Mouse (Mus musculus) urinary bladder, postnatal 14 days (tissue): ENCODE measurements around the gene Gm17571.

Experiments
- DNase-seq: peaks from one replicate; pipeline ENCODE4 v3.0.0; 2021; ENCODE audit warnings: low spot score

The Gm17571 gene

DNA sequence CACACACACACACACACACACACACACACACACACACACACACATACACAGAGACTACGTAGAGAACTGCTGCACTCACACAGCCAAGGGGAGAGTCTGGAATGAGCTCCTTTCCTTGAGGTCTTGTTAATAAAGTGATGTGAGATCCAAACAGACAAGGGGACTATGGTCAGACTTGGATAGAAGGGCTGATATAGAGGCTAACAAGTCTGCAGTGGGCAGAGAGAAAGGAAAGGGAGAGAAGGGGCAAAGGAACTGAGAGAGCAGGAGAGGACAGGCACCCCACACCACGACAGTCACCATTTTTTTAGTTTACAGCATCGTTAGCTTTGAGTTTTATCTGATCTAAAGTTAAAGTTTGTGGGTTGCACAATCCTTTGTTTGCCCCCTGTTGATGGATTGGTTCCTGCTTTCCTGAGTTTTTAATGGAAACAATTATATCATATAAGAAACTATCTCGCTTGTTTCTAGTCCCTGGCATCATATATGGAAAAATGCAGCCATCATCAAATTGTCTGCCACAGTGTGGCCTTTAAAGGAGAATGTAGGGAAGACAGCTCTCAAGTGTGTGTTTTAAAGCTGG lies at the start of gene Gm17571:
Gene Gm17571 (minus strand): TSS at position 51 of the 583 bp plus-strand sequence.
- DNase-seq, result no peak

DNA sequence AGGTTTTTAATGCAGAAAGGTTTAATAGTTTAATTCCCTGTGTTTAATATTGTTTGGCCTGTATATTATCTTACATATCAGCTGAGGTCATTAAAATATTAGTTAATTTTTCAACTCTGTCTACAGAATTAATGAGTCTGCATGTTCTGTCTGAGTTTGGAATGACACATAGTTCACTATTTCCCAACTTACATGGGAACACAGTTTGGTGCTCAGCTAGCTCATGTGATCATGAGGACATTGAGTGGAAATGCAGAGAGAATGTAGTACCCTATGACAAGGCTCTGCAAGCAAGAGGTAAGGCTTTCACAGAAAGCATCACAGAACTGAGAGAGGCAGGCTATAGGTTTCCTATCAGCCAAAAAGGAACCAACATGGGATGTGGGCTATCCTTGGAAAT lies 49.0 kb upstream of the Gm17571 start:
- no peak for DNase-seq

DNA sequence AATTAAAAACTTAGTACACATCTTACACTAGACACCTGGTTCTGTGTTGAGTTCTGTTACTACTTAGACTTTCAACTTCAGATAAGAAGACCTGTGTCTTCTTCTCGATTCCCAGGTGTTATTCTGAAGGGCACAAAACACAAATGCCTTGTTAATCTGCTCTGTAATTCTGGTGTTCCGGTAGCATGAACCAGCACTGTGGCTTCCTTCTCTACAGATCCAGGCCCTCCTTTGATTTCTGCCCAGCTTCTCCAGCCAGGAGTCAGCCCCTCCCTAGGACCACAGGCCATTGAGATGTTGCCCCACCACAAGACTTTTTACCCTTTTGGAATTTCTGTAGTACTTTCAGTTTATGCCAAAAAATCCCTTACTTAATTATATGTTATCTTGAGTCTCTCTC lies 47.2 kb upstream of the Gm17571 start:
- DNase-seq, result no peak

DNA sequence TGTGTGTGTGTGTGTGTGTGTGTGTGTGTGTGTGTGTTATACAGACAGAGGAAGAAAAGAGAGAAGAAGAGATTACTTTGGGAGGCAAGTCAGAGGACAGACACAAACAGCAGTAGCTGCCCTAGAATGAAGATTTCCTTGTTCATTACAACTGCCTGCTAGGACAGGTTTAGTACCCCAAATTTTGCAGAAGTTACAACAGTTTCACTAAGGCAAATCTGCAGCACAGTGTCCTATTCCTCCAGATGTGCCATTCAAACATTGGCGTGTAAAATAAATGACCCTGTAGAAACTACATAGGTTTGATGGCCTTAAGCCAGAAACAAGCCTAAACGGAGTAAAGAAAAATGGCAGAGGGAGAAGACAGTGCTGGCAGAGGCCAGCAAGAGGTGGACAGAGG lies 46.3 kb upstream of the Gm17571 start:
- DNase-seq, result no peak

DNA sequence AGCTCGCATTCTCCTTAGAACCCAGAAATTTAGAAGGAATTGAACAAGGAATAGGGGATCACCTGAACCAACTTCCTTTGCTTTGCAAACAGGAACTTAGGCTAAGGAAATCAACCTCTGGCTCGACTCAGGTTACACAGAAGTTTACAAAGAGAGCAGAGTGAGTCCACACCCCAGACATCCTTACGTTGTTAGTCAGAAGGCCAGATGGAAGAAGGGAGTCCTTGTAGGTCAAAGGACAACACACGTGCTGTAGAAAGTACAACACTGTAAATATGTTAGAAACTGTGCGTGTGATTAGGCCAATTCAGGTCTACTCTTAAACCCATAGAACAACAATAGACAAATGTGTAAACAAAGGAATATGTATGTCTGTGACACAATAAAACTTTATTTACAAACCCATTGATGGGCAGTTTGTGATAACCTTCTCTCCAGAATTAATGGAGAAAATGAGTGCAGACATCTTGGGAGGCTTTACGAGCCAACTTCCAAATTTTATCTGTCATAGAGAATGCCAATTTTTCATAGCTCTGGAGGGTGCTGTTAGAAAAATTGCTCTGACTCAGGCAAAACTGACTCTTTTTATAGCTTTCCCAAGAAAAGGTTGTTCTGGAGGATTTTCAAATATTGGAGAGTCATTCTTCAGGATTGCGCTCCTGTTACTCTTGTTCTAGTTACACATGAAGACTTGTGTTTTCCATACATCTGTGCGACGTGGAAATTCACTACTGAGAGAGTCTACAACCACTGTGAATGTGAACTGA lies 45.5 kb upstream of the Gm17571 start:
- DNase-seq, result peak; percentile 21

DNA sequence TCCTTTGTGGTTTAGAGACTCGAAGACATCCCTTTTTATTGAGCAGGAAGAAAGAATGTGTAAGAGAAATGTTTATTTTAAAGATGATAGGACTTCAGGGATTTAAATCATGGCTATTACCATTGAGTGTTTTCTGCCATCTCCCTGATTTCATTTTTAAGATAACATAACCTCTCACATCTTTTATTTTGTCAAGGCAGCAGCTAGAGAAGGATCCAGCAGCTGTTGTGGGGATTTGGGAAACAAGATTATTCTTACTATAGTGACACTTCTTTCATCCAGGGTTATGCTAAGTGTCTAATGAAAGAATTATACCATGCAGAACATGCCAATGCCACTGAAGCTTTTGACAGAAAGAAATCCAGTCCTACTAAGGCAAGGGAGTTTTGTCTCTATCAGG lies 44.6 kb upstream of the Gm17571 start:
- no peak for DNase-seq

DNA sequence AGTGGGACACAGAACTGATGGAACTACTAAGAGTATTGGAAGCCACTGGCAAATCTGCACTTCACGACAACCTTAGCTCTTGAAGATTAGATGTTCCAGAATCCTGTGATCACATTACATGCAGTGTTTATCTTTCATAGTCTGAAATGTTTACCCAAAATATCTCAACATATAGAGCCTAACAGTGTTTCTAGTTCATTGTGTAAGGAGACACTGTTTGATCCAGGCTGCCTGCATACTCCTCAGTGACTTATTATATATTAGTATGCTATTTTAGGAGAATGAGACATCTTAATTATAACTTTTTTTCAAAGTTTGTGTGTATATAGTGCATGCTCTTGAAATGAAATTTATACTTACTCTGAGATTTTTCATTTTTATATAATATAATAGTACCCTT lies 39.4 kb upstream of the Gm17571 start:
- no peak for DNase-seq

DNA sequence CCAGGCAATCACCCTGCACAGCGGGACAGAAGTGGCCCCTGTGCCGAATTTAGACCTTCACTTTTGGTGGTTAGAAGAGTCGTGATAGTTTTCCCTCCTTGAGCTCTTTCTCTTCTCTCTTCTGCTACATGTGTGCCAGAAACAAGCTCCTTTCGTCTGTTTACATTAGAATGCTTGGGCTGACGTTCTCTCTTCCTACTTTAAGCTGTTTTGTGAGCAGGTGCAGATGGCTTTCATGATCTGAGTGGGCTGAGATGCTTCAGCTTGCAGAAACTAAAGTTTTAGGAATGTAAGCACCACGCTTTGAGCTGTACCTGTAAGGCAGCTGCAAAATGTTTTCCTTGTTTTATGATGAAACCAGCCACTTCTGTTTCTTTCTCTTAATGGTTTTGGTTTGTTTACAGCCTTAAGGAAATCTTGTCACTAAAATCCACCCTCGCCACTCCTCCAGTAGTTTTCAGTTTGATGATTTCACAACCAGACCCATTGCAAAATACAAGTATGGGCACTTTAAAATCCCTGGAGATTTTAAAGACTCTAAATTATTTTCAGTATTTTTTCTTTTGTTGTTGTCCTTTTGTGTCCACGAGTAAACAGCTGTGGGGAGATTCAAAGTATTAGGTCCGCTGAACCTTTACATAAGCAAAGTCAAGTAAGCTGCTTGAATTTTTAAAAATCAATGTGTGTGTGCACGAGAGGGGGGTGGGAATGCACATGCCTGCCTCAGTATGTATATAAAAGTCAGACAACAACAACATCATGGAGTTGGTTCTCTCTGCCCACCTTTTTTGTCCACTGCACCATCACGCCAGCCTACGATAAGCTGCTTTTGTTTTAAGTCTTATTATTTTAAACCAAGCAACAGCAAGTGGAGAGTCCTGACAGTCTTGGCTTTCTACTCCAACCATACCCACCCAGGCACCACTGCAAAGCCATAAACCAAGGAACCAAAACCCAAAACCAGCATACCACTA lies 38.0 kb upstream of the Gm17571 start:
- DNase-seq, result no peak

DNA sequence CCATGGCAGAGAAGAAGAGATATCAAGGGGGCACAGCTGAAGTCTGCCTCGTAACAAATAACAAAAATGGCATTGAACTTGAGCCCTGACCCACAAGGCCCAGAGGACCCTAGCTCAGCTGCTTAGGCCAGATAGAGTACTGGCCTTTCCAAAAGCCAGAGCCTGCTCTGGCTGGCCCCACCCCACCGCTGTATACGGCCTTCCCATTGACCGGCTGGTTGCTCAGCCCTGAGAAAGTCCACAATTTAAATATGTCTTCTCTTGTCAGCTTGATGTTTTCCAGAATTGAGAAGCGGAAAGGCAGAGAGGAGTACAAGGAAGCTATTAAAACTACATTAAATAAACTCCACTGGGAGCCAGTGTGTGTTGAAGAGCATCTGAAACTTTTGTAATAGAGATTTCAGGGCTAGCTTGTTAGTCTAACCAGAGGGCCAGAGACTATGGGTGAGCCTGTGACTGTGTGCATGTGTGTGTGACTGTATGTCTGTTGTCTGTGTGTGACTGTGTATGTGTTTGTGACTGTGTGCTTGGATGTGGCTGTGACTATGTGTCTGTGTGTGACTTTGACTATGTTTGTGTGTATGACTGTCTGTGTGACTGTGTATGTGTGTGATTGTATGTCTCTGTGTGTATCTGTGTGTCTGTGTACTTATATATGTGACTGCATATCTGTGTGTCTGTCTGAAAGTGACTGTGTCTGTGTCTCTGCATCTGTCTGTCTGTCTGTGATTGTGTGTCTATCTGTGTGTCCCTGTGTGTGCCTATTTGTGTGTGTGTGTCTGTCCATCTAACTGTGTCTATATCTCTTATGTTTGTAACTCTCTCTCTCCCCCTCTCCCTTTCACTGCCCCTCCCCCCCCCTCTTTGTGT lies 36.9 kb upstream of the Gm17571 start:
- DNase-seq, result no peak

DNA sequence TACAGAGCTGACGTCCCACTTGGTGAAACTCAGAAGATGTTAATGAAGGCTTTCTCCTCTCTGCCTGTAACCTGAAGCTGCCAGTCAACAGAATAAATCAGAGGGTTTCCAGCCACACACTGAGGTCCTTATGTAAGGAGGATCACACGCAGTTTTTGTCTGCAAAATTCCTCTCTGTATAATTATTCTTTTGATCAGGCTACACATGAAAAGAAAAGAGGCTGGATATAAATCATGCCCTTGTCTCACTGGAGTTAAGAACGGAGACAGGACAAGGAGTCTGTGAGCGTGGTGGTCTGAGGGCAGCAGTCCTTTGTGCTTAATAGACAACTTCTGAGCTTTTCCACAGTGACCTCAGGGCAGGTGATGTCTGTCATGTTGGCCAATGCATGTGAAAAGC lies 32.7 kb upstream of the Gm17571 start:
- no peak for DNase-seq

DNA sequence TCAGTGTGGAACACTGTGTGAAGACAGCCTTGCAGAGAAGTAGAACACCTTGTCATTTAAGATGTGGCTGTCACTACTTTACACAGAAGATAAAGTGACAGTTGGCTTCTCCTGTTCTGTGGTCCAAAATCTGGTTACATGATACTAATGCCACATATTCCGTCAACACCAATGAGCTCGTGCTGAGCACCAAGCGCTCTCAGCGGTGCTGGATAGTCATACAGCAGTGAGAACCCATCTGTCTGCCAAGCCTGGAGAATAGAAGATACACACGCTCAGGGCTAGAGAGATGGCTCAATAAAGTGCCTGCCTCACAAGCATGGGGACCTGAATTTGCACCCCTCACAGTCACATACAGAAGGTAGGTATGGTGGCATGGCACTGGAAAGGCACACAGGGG lies 28.4 kb upstream of the Gm17571 start:
- no peak for DNase-seq

DNA sequence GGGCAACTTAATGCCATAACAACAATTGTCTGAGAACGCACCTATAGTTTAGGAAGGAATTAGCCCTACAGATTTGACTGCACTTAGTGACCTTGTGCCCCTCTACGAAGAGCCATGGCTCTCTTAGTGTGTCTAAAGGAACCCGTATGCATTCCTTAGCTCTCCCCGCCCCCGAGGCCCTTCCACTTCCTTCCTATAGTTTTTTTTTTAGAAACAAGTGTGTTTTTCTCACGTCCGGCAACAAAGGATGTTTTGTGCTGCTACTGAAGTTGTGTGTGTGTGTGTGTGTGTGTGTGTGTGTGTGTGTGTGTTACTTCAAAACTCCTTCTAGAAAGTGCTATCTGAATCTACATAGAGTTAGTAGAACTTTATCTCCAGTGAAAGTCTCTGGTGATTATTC lies 23.5 kb upstream of the Gm17571 start:
- no peak for DNase-seq

DNA sequence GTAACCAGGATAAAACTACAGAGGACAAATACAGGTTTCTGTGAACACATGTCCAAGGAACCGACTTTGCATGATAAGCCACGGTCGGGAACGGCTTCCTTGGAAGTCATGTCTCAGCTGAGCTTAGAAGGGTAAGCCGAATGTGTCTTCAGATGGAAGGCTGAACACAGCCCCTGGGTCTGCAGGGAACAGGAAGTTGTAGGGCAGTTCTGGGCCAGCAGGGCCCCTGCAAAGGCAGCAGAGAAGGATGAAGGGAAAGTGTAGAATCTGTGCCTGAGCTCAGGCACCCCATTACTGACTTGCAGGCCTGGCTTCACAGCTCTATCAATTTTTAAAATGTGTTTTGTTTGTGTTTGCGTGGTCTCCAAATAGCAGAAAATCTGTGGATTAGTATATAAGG lies 22.2 kb upstream of the Gm17571 start:
- DNase-seq, result no peak

DNA sequence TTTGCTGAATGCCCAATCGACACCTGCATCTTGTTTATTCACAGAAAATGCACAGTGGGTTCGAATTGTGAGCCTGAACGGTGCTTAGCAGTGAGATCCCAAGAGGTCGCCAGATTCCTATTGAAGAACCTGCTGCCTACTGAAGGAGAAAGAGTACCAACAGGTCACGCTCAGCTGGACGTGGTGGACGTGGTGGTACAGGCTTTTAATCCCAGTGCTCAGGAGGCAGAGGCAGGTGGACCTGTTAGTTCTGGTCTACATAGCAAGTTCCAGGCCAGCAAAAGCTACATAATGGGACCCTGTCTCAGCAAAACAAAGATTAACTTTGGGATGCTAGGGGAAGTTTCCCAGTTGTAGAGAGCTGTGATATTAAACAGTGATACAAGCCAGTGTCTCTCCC lies 21.2 kb upstream of the Gm17571 start:
- no peak for DNase-seq

DNA sequence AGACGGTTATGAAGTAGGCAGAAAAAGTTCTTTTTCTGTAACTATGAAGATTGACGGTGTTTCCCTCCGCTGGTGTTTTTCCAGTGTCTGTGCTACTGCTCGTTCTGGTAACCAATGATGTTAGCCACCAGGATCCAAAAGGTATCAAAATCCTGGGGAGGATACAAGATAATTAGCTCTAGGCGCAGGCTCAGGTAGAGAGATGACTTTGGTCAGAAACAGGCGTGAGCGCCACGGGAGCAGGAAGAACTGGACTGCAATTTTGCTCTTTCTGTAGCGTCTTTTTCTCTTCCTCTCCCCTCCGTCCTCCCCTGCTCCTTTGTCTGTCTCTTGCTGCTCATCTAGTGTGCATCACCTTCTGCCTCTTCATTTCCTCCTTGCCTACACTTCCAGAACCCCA lies 20.3 kb upstream of the Gm17571 start:
- DNase-seq, result no peak

DNA sequence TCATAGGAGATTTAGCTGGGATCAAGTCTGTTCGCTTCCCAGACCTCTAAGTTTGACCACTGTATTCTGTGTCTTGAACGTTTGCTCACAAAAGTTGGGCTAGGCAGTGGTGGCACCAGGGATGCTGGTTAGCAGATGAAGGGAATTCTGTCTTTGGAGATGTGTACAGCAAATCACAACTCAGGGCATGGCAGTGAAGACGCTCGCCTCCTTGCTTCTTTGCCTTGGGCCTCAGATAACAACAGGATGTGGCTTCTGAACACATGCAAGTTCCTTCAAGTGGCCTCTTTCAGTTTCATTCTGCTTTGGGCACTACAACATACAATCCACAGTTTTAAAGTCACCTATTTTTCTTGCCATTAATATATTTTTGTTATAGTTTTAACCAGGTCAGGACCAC lies 19.8 kb upstream of the Gm17571 start:
- DNase-seq, result no peak

DNA sequence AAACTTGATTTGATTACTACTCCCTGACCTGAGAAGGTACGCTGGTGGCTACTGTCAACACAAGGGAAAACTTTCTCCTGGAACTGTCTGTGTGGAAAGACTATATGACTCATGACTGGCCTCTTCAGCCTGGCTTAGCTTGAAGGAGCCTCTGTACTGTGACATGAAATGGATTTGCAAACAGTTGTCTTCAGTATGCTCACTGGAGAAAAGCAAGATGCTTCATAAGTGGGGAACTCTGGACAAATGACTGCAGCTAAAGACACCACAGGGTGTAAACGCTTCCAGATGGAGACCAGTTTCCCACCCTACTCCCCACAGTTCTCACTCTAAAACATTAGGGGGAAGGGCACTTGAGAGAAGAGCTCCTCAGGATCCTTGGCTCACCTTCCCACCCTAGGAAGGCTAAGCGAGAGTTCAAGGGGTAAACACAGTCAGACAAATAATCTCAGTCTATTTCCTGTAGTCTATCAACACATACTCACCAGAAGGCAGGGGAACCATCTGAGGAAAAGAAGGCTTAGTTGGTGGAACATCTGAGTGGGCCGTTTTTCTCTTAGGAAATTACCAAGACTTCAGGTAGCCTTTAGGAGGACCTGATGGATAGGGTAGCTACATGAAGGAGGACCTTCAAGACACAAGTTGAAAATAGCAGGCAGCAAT lies 18.9 kb upstream of the Gm17571 start:
- no peak for DNase-seq

DNA sequence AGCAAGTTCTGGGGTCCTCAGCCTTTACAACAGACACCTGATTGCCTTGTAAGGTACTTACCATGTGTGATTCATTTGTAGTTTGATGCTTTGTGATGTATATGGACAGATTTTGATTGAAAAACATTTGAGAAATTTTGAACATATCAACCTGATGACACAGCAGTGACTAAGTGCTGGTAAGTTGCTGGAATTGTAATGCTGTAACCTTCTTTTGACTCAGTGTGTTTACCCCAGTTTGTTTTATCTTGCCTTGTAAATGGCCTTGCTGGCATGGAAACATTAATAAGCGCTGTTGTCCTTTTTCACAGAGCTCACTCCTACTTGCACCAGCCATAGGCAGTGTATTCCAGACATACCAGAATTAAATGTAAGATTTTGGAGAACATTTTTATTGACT lies 14.4 kb upstream of the Gm17571 start:
- no peak for DNase-seq

DNA sequence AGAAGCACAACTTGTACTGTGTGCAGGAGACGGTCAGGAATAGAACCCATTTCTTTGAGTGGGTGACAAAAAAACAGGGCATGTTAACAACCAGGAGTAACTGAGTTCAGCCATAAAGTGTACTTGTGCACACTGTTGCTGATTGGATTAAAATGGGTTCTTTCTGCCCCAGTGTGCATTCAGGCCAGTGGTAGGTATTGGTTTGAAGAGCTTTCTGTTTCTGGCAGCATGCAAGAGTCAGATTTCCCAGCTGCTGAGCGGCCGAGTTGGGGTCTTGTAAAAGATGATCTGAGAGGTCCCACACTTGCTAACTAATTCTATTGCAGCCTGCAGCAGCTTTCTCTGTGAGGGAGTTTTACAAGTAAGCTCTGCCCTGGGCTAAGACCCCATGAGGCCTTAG lies 13.5 kb upstream of the Gm17571 start:
- no peak for DNase-seq

DNA sequence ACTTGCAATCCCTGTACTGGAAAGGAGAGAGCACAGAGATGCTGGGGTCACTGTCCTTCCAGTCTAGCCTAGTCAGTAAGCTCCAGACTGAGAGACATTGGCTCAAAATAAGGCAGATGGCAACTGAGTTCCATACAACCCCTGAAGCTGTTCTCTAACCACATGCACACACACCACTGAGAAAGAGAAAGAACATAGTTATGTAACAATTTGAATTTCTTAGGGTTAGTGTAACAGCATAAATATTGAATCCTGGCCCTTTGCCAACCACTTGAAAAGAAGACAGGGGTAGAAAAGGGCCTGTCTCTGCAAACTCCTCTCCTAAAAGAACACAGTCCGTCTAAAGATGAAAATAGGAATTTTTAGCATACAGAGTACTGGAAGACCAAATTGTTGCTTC lies 12.8 kb upstream of the Gm17571 start:
- DNase-seq, result no peak

DNA sequence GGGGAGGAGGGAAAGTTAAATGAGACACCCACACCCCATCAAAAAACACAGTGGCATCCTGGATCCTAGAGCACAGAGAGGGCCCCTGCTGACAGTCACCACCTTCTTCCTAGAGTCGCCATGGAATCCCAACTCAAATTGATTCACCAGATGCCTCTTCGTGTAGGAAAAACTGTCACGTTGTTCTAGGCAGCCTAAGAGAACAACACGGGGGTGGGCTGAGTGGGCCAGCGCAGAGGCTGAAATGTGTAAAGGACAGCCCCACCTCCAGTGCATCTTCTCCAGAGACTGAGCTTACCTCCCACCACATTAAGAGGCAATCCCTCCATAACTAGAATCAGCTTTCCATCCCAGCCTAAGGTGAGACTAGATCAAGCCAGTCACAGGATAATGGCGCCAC lies 11.2 kb upstream of the Gm17571 start:
- no peak for DNase-seq
